Mouse (Mus musculus) cerebellum, adult 9-11 months (tissue): Measurements from ENCODE around the gene Ift43.

Experiments
- DNase-seq: peaks from one replicate; pipeline ENCODE4 v3.0.0; 2022

Ift43 gene

DNA sequence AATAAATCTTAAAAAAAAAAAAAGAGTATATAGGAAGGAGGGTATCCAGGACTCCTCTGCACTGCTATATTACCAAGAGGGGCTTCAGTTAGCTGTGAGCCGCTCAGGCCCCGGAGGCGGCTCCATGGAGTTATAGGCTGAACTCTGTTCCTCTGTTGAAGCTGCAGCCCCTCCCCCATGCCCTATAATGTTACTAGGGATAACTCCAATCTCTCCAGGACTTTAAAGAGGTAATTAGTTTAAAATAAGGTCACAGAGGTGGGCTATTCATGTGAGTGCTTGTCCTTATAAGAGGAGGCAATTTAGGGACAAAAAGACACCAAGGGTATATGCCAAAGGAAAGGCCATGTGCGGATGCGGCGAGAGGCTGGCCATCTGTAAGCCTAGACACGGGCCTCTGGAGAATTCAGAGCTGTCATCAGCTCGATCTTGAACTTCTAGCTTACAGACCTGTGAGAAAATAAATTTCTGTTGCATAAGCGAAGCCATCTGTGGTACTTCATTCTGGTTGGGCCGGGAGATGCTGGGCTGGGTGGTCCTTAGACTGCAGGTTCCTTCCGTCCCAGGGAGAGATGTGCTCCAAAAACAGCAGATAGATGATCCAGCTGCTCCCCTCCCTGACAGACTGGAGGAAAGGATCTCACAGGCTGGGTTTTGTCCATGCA lies 94.5 kb downstream of the Ift43 start:
- DNase-seq: no peak

- DNase-seq: no peak
These were observed 96.9 kb downstream of the Ift43 start for GRCm38 (mm10) chr12:86179266-86179665.

- DNase-seq: no peak
These were observed 99.0 kb downstream of the Ift43 start for GRCm38 (mm10) chr12:86181320-86181751.

- DNase-seq: no peak
These were observed 99.5 kb downstream of the Ift43 start for GRCm38 (mm10) chr12:86181879-86182278.

- no peak for DNase-seq
These were observed 100.1 kb downstream of the Ift43 start for GRCm38 (mm10) chr12:86182414-86182813.

DNA sequence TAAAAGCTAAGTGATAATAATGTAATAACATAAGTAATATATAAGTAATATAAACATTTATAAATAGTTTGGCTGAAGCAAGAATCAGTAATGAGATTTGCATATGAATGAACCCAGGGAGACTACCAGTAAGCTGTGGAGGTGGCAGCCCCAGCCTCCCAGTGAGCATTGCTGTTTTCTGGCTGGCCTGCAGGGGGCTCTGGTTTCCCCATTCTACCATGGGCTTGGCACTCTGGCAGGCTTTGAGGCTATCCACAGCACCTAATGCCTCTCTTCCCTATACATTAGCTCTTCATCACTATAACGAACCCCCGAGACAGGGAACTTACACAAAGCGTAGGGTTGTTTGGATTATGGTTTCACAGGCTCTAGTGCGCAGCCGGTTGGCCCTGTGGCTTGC lies 105.8 kb downstream of the Ift43 start:
- DNase-seq: no peak

DNA sequence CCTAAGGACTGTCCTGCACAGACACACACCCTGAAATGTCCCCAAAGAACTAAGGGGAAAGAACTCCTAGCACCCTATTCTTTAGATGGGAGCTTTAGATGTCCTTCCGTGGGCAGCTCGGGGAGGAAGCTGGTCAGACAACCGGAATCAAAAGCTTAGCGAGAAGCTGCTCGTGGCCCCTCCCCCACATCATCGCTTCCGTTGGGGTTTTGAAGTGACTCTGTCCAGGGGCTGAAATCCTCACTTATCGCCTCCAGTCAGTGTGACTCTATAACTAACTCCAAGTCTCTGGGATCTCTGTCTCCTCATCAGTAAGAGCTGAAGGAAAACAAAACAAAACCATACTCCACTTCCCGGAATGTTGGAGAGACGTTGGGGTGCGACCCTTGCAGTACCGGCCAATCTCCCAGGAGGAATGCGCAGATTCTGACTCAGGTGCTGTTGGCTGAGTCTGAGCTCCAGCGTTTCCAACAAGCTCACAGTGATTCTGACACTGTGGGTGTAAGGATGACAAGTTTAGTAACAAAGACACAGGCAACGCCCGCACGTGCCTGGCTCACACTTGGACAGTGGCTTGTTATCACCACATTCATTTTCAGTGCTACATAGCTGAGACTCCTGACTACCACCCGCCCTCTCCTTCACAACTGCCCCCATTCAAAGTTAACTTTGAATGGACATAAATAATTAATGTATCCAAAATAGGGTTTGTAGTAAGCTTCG lies 107.4 kb downstream of the Ift43 start:
- DNase-seq: no peak

DNA sequence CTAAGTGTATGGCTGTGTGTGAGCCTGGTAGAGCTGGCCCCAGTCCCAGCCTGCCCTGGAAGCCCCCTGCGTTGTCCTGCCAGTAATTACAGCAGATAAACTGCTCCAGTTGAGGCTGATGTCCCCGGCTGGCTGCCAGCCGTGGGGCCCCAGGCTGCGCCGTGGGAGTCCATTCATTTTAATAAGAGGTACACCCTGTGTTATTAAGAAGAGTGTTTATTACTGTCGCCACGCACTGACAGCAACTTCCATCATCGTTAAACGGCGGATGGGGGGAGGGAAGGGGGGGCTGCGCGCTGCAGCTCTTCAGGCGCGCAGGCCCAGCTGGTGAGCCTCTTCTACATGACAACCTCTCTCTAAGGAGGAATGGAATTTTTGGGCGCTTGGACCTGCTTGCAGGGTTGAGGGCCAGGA lies 109.7 kb downstream of the Ift43 start:
- no peak for DNase-seq

DNA sequence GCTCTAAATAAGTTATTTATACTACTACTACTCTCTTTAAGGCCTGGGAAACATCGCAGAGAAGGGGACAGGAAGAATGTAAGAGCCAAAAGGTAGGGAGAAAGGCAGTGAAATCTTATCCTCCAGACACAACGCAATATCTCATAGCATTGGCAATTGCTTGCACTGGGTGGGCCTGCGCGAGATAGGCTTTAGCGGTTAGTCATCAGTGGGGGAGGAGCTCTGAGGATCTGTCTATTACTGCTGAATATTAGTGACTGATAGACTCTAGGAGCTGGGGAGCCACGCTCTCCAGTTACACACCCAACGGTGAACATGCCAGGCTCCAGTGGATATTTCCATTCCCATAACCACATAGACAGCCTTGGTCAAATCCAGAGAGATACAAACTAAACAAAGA lies 114.6 kb downstream of the Ift43 start:
- DNase-seq: no peak

GRCm38 (mm10) chr12:86203443-86204057 lies 121.2 kb downstream of the Ift43 start:
- DNase-seq: no peak

DNA sequence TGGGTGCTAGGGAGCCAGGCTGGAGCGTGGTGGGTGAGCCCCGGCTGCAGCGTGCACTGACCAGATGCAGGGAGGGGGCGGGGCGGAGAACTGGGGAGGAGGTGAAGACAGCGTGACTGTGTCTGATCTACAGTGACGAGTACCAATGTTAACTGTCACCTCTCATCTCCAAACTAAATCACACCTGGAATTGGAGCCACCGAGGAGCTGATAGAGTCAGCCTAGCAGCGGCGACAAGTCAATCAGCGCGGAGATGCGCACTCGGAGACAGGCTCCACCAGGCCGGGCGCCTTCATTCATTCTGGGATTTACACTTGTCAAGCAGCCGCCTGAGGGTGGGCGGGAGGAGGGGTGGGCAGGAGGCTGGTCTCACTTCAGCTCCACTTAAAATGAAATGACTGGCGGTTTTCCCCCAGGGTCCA lies 128.8 kb downstream of the Ift43 start:
- DNase-seq: no peak
